Mouse (Mus musculus): Measurements from ENCODE around the gene Aipl1.
"Not testable (repeated sequence)": the region's sequence is repeated elsewhere in the genome, so short reads cannot be mapped to it uniquely, and the experiment has no call there.

Gene Aipl1

GRCm38 (mm10) chr11:72016518-72017252 lies 20.6 kb downstream of the Aipl1 start:
- no peak for DNase-seq (ENCODE audit: low spot score)

DNA sequence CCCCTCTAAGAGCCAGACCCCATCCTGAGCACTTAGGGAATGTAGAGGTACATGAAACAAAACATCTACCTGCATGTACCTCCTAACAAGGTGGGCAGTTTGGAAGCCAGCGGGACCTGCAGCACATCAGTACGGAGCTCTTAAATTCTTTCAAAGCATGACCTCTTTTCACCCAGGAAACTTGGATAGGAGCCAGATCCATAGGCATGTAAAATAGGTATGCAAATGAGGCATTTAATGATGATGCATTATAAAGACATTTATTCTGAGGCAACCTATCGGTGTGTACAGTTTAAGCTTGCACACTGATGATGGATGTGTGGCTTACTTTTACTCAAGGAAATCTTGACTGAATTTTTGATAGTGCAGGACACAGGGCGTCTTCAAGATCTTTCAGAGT lies 22.6 kb downstream of the Aipl1 start:
- no peak for DNase-seq (ENCODE audit: low spot score)

DNA sequence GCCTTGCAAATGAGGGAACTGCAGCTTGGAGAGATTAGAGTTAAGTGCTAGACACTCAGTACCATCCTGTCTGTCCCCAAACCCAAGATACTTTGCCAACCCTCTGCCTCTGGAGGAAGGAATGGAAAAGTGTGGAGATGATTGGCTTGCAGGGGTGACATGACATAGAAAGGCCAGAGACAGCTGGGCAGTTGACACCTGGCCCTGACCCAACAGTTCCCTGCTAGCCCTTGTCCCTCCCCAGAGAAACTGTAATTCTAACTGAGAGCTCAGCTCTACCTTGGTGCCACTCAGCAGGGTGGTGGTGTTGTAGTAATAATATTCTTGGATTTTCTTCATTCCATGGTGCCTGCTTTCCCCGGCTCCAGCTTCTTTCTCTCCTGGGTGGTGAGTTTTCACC lies 25.4 kb downstream of the Aipl1 start:
- DNase-seq (ENCODE audit: low spot score) = no peak

DNA sequence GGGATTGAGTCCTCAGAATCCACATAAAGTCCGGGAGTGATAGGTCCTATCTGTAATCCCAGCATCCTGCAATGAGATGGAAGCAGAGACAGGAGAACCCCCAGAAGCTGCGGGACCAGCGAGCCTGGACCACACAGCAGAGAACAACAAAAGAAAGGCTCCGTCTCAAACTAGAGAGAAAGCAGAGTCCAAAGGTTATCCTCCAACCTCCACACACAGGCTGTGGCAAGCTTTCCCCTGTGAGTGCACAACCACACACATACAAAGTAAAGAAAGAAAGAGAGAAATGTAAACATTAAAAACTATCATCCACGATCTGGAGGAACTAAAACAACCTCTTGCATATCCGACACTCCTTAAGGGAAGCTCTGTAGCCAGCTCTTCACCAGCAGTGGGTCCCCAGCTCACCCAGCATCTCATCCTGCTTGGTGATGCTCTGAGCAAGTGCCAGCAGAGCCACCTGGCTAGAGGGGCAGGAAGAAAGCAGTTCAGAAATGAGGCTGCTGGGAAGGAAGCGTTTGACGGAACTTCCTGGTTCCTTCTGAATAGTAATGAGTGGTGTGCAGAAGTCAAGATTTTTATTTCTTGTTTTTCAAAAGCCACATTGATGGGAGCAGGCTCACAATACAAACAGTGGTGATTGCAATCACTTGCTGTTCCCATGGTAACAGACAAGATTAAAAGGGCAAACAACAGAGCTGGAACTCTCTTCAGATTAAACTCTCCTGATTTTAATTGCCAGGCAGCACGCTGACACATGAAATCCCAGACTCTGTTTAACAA lies 26.2 kb downstream of the Aipl1 start:
- DNase-seq (ENCODE audit: low spot score) = no peak

- DNase-seq (ENCODE audit: low spot score) = no peak
Observed at GRCm38 (mm10) chr11:72010367-72010766, 26.9 kb downstream of the Aipl1 start.

GRCm38 (mm10) chr11:72005547-72005946 lies 31.8 kb downstream of the Aipl1 start:
- DNase-seq (ENCODE audit: low spot score) = no peak

- DNase-seq (ENCODE audit: low spot score) = no peak
Observed at GRCm38 (mm10) chr11:72003171-72003570, 34.1 kb downstream of the Aipl1 start.

DNA sequence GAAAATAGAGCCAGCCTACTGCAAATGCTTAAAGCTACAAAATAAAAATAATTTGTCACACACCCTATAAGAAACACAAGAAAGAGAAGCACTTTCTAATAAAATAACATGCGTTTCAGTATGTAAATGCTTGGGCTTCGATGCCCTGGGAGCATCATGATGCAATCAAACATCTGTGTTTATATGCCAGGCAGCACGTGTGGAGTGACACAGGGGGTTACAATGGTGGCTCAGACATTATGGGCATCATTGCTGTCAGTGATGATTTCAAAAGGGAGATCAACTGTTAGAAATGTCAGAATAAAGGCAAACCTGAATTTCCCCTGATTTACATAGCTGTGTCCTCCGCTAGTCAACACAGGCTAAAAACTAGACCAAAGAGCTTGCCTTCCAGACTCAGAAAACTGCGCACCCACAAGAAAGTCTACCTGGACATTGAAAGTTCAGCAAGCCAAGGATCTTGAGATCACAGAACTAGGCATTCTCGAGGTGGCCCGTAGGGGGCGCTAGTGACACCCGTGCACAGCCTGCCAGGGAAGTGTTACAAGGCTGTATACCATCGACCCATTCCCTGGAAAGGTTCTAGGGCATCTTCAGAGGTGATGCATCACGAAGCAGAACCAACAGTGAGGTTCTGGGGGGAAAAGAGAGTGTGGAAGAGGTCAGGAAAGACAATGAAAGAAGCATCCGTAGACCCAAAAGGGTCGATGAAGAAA lies 35.0 kb downstream of the Aipl1 start:
- DNase-seq (ENCODE audit: low spot score) = peak; percentile 27

DNA sequence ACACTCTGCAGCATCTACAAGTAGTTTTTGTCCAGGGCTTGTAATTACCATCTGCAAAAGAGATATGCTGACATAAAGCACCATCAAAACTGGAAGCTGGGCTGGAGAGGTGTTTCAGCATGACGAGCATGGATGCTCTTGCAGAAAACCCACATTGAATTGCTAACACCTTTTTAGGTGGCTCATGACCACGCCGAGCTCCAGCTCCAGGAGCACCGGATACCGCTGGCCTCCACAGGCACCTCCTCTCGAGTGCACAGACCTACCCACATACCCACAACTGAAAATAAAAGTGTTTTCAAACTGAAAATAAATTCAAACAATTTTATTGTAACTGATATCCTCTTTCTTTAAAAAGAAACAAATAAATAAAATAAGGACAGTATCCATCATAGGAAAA lies 37.1 kb downstream of the Aipl1 start:
- no peak for DNase-seq (ENCODE audit: low spot score)

GRCm38 (mm10) chr11:71996805-71997204 lies 40.5 kb downstream of the Aipl1 start:
- DNase-seq (ENCODE audit: low spot score) = no peak

- DNase-seq (ENCODE audit: low spot score) = peak; percentile 43
Observed at GRCm38 (mm10) chr11:71995968-71996511, 41.3 kb downstream of the Aipl1 start.

DNA sequence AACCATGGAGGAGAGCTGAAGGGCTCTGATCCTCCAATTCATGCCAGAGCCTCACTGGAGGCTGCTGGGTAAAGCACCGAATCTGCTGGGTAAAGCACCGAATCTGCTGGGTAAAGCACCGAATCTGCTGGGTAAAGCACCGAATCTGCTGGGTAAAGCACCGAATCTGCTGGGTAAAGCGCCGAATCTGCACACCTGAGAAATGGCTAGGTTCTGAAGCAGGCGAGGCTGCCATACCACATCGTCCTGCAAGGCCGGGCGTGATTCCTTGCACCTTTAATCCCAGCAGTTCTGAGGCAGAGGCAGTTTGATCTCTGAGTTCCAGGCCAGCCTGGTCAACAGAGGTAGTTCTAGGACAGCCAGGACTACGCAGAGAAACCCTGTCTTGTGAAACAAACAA lies 44.9 kb downstream of the Aipl1 start:
- no peak for DNase-seq (ENCODE audit: low spot score)

GRCm38 (mm10) chr11:71991541-71991940 lies 45.8 kb downstream of the Aipl1 start:
- DNase-seq (ENCODE audit: low spot score) = peak; percentile 54

- not testable (repeated sequence) for DNase-seq (ENCODE audit: low spot score)
Observed at GRCm38 (mm10) chr11:71989407-71989806, 47.9 kb downstream of the Aipl1 start.

DNA sequence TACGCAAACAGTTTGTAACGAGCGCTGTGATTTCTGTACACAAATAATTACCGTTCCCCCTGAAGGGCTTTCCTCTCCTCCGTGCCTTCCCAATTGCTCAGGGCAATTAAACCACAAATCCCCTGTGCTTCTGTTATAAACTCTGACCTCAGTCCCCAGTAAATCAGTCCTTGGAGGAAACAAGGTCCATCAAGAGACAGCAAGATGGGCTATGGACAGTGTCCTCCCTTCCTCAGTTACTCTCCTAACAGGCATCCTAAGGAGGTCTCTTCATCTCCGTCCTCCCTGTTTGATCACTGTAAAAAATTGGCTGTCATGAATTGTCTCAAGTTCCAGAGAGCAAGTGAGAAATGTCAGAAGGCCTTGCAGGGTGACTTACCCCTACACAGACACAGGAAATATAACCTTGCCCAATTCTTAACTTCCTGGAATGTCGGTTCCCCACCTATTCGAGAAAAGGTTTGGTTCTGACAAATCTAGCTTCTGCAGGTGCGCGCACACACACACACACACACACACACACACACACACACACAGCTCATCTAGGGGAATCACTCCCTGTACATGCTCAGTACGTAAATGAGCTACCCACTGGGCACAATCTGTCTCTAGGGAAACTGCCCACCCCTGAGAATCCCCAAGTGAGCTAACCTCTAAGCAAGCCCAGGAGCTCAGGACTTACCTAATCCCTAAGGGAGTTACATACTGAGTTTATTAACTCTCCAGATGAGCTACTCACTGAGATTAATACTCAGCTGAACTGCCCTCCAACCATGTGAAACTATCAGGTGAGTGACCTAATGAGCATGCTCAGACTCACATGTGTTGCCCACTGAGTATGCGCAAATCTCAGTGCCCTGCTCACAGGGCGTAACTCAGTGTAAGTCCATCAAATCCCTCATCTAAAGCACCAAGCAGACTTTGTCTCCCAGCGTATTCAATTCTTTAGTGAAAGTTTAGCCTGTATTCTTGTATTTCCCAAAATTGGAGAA lies 49.9 kb downstream of the Aipl1 start:
- no peak for DNase-seq (ENCODE audit: low spot score)

DNA sequence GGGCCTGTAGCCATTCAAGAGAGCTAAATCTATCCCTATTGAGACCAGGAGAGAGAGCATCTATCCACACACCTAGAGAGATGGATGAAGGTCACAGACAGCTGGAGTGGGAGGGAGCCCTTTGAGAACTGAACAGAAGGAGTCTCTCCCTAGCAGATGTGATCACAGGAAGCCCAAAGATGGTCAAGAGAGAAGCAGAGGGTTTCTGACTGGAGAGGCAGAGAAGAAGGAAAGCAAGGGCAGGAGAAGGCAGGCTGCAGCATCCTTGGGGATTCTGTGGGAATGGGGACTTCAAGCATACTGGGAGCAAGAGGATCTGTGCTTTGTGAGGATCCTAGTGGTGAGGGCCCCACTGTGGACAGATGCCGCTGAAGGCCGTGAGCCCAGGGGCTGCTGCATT lies 51.5 kb downstream of the Aipl1 start:
- DNase-seq (ENCODE audit: low spot score) = no peak

DNA sequence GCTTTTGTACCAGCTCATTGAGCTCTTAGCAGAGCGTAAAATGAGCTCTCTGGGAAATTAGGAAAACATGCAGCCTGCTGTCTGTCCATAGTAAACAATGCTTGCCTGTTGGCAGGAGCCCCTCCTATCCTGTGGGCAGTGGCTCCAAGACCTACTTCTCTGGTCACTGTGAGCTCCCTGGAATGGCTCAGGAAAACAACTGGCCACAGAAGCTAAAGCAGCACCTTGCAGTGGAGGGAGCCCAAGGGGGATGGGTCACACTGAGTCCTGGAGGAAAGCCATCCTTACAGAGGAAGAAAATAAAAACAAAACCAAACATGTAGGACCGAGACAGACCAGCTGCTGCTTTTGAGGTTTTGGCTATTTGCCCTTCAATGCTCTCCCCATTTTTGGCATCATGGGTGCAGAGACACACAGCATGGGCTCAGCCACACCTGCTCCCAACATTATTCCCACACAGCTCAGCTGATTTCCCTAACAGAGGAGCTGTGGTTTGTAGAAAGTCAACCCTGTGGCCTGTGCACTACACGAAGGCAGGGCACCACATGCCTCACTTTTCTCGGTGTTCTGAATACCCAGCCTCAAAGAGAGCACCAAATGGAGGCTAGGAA lies 52.1 kb downstream of the Aipl1 start:
- DNase-seq (ENCODE audit: low spot score) = no peak

DNA sequence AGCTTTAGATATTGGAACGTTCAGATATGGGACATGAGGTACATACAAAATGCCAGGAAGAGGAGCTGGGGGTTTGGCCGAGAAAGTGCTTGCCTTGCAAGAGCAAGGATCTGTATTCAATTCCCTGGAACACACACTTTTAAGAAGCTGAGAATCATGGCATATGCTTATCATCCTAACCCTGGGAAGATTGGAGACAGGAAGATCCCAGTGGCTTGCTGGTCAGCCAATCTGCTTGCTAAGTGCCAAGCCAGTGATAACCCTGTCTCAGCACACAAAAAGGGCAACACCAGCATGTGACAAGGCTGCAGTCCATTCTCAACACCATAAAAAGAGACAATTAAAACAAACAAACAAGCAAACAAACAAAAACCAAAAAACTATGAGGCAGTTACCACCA lies 53.2 kb downstream of the Aipl1 start:
- no peak for DNase-seq (ENCODE audit: low spot score)
